Mouse (Mus musculus) lung, embryonic 14.5 days (tissue): ENCODE results near the gene Ppfia3. TPM values are rescaled to one million over a fixed set of nuclear protein-coding genes. Genes with fewer than 3 reads are reported as not detected.

ENCODE experiments used
- ATAC-seq: fragments of 200-750 bp; cut with Nextera tagmentation; 2 replicates; pipeline ENCODE4 v1.8.0; 2017; ENCODE audit warnings: mild to moderate bottlenecking, moderate TSS enrichment, moderate library complexity; ENCODE audit not compliant: insufficient read depth
- DNase-seq: peaks from one replicate; pipeline ENCODE4 v3.0.0-alpha.2; 2015
- H3K27ac ChIP-seq: fragments of 300-500 bp; sonication (generic); 2 replicates; pipeline ENCODE4 v1.5.1; 2014; ENCODE audit warnings: low read depth, mild to moderate bottlenecking, moderate library complexity
- H3K27me3 ChIP-seq: fragments of 300-500 bp; sonication (generic); 2 replicates; pipeline ENCODE4 v1.6.1; 2014; ENCODE audit warnings: low read length, control low read depth; ENCODE audit not compliant: insufficient read depth
- H3K36me3 ChIP-seq: fragments of 300-500 bp; sonication (generic); 2 replicates; pipeline ENCODE4 v1.6.1; 2014; ENCODE audit warnings: control low read depth; ENCODE audit not compliant: insufficient read depth
- H3K4me1 ChIP-seq: fragments of 300-500 bp; sonication (generic); 2 replicates; pipeline ENCODE4 v1.6.1; 2014; ENCODE audit warnings: antibody characterized with exemption, control low read depth; ENCODE audit not compliant: insufficient read depth
- H3K4me2 ChIP-seq: fragments of 300-500 bp; sonication (generic); 2 replicates; pipeline ENCODE4 v1.6.1; 2014; ENCODE audit warnings: mild to moderate bottlenecking
- H3K4me3 ChIP-seq: fragments of 300-500 bp; sonication (generic); 2 replicates; pipeline ENCODE4 v1.5.1; 2014; ENCODE audit warnings: low read depth, low read length
- H3K9ac ChIP-seq: fragments of 300-500 bp; sonication (generic); 2 replicates; pipeline ENCODE4 v1.6.1; 2014
- H3K9me3 ChIP-seq: fragments of 300-500 bp; sonication (generic); 2 replicates; pipeline ENCODE4 v1.6.1; 2016; ENCODE audit warnings: low read depth, low read length, control low read depth
- CTCF ChIP-seq: IDR thresholded peaks from 2 replicates; pipeline ENCODE4 v1.5.1; 2016; ENCODE audit warnings: antibody characterized with exemption, low read depth
- WGBS: fragments of 180-500 bp; shearing (Covaris S2); extraction: QIAGEN DNeasy Blood & Tissue Kit; methylation state at CpG from one replicate; pipeline ENCODE4 v1.1.7; 2014; 5-methylcytosine and 5-hydroxymethylcytosine counted together
- polyA plus RNA-seq: library from polyadenylated mRNA; unstranded; fragments of >200 nt; fragmentation: Nextera tagmentation; extraction: Ambion mirVana; gene quantifications from 2 replicates; pipeline ENCODE4 v1.2.1, GENCODE M21; 2014

Ppfia3 gene
- polyA plus RNA-seq, 1 experiment from 2014 or later = 3.1 TPM

DNA sequence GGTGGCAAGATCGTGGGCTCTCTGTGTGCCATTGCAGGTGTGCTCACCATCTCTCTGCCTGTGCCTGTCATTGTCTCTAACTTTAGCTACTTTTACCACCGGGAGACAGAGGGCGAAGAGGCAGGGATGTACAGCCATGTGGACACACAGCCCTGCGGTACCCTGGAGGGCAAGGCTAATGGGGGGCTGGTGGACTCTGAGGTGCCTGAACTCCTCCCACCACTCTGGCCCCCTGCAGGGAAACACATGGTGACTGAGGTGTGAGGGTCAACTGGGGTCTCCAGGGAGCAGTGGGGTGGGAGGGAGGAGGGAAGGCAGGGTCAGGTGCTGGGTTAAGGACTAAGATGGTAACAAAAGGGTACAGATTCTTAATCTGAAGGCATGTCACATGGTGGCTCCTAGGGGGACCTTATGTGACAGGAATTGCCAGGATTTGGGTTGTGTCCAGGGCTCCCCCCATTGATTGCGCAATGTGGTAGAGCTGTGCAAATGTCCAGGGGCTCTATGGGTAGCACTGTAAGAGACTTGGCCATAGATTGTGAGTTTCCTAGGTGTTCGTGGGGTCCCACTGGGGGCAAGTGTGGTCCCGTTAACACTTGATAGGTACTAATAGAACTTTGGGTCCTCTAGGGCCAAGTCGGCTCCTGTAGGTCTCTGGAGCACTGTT lies 42.8 kb upstream of the Ppfia3 start:
- Histone ChIP-seq H3K9ac (no peak overlapping the region), H3K4me3 (no peak overlapping the region), H3K4me1 (peaks cover 6% of the 10 kb centered on the region; the same call in 1 of the 2 replicates), H3K36me3 (no peaks in the 10 kb centered on the region), H3K27me3 (peaks cover 75% of the 10 kb centered on the region), H3K27ac (no peak overlapping the region), H3K4me2 (no peak overlapping the region), H3K9me3 (no peaks in the 10 kb centered on the region)
- TF ChIP-seq CTCF = no peak
- ATAC-seq = no peak
- 83% methylated on average over 8 of the region's 8 CpGs for WGBS
- DNase-seq = no peak

DNA sequence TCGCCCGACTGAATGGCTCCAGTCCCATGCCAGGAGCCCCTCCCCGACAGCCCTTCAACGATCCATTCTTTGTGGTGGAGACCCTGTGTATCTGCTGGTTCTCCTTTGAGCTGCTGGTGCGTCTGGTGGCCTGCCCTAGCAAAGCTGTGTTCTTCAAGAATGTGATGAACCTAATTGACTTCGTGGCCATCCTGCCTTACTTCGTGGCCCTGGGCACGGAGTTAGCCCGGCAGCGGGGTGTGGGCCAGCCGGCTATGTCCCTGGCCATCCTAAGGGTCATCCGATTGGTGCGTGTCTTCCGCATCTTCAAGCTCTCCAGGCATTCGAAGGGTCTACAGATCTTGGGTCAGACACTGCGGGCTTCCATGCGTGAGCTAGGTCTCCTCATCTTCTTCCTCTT lies 42.1 kb upstream of the Ppfia3 start:
- no peak for TF ChIP-seq CTCF
- H3K27me3 ChIP-seq = peaks cover 68% of the 10 kb centered on the region
- no peak for DNase-seq
- WGBS = 88% methylated on average over 17 of the region's 17 CpGs
- H3K4me2 ChIP-seq = no peak overlapping the region
- H3K27ac ChIP-seq = no peak overlapping the region
- H3K9ac ChIP-seq = no peak overlapping the region
- peaks cover 4% of the 10 kb centered on the region; the same call in 1 of the 2 replicates for H3K4me1 ChIP-seq
- H3K9me3 ChIP-seq = no peaks in the 10 kb centered on the region
- H3K4me3 ChIP-seq = no peak overlapping the region
- H3K36me3 ChIP-seq = no peaks in the 10 kb centered on the region
- no peak for ATAC-seq

GRCm38 (mm10) chr7:45408351-45408750 lies 41.5 kb upstream of the Ppfia3 start:
- peaks cover 62% of the 10 kb centered on the region for H3K27me3 ChIP-seq
- no peak overlapping the region for H3K4me2 ChIP-seq
- DNase-seq = no peak
- H3K4me3 ChIP-seq = no peak overlapping the region
- H3K36me3 ChIP-seq = no peaks in the 10 kb centered on the region
- no peak overlapping the region for H3K27ac ChIP-seq
- no peak overlapping the region for H3K9ac ChIP-seq
- 59% methylated on average over 7 of the region's 7 CpGs for WGBS
- no peak for TF ChIP-seq CTCF
- H3K4me1 ChIP-seq = no peaks in the 10 kb centered on the region
- no peak for ATAC-seq
- H3K9me3 ChIP-seq = no peaks in the 10 kb centered on the region

GRCm38 (mm10) chr7:45407836-45408235 lies 41.0 kb upstream of the Ppfia3 start:
- ATAC-seq = no peak
- Histone ChIP-seq H3K27me3 (peaks cover 61% of the 10 kb centered on the region), H3K9ac (no peak overlapping the region), H3K36me3 (no peaks in the 10 kb centered on the region), H3K4me1 (no peaks in the 10 kb centered on the region), H3K4me3 (no peak overlapping the region), H3K27ac (no peak overlapping the region), H3K4me2 (no peak overlapping the region), H3K9me3 (no peaks in the 10 kb centered on the region)
- DNase-seq = no peak
- WGBS = 74% methylated on average over 10 of the region's 10 CpGs
- no peak for TF ChIP-seq CTCF

- H3K4me1 ChIP-seq = no peaks in the 10 kb centered on the region
- H3K9ac ChIP-seq = peak overlapping the region; percentile 32
- DNase-seq (peak; percentile 32), ATAC-seq (no peak)
- H3K36me3 ChIP-seq = no peaks in the 10 kb centered on the region
- no peak for TF ChIP-seq CTCF
- 2% methylated on average over 114 of the region's 114 CpGs for WGBS
- H3K27ac ChIP-seq = no peak overlapping the region
- no peaks in the 10 kb centered on the region for H3K9me3 ChIP-seq
- peaks cover 52% of the 10 kb centered on the region for H3K27me3 ChIP-seq
- H3K4me2 ChIP-seq = peak overlapping the region; percentile 65
- H3K4me3 ChIP-seq = peak overlapping the region; percentile 39
These were observed 39.6 kb upstream of the Ppfia3 start for GRCm38 (mm10) chr7:45406157-45407156.

- Histone ChIP-seq H3K9me3 (no peaks in the 10 kb centered on the region), H3K4me3 (peak within 1 kb of the TSS; percentile 39), H3K27ac (no peak within 1 kb of the TSS), H3K4me2 (peak within 1 kb of the TSS; percentile 65), H3K4me1 (no peaks in the 10 kb centered on the region), H3K27me3 (peaks cover 51% of the 10 kb centered on the region), H3K9ac (peak within 1 kb of the TSS; percentile 32), H3K36me3 (no peaks in the 10 kb centered on the region)
- 8% methylated on average over 28 of the region's 28 CpGs for WGBS
- peak; percentile 79 for DNase-seq
- ATAC-seq = peak; percentile 48; the same call in 1 of the 2 replicates
- peak; percentile 94 for TF ChIP-seq CTCF
These were observed 38.6 kb upstream of the Ppfia3 start, which contains the start of gene Kcna7 for GRCm38 (mm10) chr7:45405091-45406075. Gene Kcna7, plus strand, starts transcription at chr7:45405653.
